Mouse (Mus musculus): ENCODE measurements around the gene Casq1.
A peak's percentile ranks its signal among the peaks of the same experiment; 100 is the strongest.

The Casq1 gene

DNA sequence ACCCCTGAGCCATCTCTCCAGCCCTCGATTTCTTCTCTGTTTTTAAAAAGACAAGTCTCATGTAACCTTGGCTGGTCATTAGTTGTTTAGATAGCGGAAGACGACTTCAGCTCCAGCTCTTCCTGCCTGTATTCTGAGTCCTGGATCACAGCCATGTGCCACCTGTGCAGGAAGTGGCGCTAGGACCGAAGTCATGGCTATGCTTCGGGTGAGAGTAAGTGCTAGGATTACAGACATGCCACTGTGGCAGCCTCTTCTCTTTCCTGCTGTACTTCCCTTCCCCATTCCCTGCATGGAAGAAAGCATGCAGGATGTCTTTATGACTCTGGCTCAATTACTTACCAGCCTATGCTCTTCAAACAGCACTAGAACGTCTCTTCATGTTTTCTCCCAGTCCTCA, 40.6 kb downstream of the Casq1 start:
- DNase-seq: peak in 1 of 2 experiments; percentile 62

DNA sequence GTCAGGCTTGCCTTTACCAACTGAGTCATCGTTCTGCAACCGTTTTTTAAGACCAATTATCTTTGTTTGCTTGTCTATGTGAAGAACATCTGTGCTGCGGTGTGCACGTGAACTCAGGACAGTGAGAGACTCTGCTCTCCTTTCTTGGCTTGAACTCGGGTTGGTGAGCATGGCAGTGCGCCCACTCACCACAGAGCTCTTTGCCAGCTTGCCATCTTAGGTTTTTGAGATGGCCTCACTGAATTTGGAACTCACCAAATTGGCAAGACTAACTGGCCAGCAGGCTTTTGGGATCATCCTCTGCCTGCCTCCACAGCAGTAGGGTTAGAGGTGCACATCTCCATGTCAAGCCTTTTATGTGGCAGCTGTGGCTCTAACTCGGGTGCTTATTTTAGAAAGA, 41.9 kb downstream of the Casq1 start:
- DNase-seq: peak in 1 of 2 experiments; percentile 57

DNA sequence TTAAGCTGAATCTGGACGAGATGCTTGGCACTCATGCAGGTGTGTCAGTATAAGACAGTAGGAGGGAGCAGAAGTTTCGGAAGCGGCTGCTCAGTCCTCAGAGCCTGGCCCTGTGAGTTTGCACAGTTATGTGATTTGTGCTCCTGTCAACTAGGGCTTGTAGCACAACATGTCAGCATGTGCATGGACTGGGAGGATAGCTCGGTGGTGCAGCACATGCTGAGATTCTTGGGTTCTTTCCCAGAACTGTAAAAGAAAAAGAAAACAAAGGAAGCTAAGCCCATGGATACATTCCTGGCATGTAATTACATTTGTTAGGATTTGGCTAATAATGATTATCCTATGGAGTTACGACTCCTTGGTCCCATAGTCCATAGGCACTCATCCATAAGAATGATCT, 46.5 kb downstream of the Casq1 start:
- DNase-seq: no peak

DNA sequence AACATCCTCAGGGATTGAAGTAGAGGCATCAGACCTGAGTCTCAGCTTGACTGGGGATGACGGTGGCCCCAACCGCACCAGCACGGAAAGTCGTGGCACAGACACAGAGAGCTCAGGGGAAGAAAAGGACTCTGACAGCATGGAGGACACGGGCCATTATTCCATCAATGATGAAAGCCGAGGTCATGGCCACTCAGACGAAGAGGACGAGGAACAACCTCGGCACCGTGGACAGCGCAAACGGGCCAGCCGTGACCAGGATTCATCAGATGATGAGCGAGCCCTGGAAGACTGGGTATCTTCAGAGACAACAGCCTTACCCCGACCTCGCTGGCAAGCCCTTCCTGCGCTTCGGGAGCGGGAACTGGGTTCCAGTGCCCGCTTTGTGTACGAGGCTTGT, 47.3 kb downstream of the Casq1 start:
- no peak for DNase-seq

DNA sequence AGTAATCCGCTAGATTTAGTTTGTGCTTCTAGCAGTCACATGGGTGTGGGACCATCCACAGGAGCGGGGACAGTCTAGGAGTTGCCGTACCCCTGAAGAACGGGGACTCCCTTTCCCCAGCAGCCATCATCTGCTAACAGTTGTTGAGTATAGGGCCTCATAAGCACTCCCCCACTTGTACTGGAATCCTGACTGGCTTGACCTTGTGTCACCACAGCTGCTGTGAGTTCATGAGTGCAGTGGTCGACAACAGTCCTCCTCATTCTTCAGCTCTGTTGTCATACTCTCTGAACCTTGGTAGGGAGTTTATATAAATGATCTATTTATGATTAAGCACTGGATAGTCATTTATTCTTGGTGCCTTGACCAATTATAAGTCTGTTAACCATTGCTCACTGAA, 49.9 kb downstream of the Casq1 start:
- DNase-seq: no peak

DNA sequence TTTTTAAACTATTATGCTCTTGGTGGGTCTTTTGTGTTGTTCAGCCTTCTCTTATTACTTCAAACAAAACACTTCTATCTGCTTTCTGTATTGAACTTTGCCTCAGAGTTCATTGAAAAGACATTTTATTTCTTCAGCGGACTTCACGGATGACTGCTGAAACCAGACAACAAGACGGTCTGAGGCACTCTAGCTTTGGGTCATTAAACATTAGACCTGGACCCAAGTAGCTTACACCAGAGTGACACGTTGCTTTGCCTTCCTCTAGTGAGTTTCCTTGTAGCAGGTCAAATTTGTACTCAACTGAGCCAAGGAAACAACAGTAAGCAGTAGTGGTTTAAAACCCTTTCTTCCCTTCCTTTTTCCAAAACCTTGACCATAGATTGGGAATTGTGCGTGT, 51.8 kb downstream of the Casq1 start:
- DNase-seq: no peak

DNA sequence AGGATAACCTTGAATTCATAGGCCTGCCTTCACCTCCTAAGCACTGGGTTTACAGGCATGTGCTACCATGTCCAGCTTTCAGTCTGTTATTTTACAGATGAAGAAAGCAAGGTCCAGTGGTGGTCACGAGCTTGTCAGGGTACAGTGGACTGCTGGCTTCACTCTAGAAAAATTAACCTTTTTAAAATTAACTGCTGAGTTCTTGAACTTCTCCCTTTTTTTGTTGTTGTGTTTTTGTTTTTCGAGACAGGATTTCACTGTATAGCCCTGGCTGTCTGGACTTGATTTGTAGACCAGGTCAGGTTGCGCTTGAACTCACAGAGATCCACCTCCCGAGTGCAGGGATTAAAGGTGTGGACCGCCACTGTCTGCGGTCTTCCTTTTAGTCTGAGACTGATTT, 56.7 kb downstream of the Casq1 start:
- no peak for DNase-seq

DNA sequence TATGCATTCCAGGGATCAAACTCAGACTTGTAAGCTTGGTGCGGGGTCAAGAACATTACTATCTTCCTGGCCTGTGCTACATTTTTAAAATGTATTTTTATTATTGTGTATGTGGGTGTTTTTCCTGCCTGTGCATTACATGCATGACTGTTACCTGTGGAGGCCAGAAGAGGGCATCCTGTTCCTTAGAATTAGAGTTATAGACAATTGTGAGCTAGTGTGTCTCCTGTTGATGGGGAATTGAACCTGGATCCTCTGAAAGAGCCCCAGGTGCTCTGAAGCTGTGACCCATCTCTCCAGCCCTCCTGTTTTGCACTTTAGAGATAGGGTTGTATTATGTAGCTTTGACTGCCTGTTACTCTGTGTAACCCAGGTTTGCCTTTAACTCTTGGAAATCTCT, 57.7 kb downstream of the Casq1 start:
- DNase-seq: peak; percentile 44 to 66

DNA sequence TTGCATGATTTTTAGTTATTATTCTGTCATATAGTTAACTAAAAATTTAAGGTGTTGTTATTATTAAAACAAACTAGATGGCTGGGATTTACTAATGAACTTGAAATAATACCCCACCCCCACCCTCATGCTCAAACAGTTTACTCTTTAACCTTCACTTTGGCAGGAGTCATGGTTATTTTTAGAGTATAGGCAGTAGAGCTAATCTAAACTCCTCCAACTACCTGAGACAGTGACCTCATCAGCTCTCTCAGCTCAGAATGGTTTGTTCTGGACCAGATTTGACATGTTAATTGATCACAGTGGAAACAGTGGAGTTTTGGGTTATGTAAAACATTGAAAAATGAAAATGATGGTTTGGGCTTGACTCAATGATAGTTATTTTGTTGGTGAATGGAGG, 59.2 kb downstream of the Casq1 start:
- no peak for DNase-seq

DNA sequence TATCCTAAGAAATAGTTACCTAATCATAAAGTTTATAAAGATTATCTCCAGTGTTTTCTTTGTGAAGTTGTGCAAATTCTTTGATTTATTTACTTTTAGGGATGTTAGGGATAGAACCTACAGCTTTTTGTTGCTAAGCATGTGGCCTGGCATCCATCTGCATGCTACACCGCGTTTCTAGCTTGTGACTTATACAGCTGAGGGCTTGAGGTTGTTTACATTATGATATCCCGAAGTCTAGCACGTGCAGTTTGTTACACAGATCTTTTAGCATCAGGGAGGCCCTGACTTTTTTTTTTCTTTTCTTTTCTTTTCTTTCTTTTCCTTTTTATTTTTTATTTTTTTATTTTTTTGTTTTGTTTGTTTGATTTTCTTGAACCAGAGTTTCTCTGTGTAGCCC, 59.7 kb downstream of the Casq1 start:
- DNase-seq: no peak

All from cerebellum, postnatal 25 days (tissue).